Mouse (Mus musculus) ES-CJ7 (cell line): ENCODE results near the gene 1190007I07Rik.
"Not testable (repeated sequence)": the region's sequence is repeated elsewhere in the genome, so short reads cannot be mapped to it uniquely, and the experiment has no call there.

Source experiments
- DNase-seq: peaks from one replicate; pipeline ENCODE4 v3.0.0; 2011; ENCODE audit warnings: low read depth, low spot score

The 1190007I07Rik gene

DNA sequence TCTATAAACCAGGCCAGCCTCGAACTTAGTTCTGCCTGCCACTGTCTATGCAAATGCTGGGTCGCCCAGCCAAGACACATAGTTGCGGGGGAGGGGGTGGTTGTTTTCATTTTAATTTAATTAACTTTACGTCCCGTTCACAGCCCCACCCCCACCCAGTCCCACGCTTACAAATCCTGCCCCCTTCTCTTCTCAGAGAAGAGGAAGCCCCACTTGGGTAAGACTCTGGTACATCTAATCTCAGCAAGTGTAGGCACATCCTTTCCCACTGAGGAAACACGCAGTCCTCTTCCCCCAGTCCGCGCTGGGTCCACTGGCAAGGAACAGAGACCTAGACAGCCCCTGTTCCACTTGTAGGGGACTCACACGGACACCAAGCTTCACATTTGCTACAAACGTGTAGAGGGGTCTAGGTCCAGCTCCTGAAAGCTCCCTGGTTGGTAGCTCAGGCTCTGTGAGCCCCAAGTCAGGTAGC is 6.1 kb upstream of the 1190007I07Rik start:
- DNase-seq, result peak; percentile 65

DNA sequence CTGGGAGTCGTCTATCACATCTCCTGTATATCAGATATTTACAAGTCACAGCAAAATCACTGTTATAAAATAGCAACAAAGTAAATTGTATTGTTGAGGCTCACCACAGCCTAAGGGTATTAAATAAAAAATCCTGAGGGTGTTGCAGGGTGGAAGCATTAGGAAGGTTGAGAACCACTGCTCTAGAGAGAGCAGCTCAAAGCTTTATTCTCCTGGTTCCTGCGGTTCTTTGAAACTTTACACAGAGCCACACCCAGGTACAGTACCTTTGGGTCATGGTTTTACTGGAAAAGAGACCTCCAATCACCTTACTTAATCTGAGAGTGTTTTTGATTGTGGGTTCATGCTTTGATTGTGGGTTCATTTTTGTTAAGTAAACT is 515 bp upstream of the 1190007I07Rik start:
- DNase-seq, result not testable (repeated sequence)

DNA sequence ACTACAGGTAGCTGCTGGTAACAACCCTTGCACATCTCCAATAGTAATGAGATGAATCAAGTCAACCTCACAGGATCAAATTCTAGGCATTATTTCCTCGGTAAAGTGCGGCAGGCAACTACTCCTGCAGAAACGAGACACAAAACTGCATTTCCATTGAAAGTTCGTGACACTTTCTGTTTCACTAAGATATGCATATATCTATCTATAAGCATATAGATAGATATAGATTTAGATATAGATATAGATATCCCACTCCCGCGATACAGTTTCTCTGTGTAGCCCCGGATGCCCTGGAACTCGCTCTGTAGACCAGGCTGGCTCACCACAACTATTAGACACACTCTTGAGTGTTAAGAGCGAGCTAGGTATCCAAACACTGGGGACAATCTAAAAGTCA is 793 bp downstream of the 1190007I07Rik start:
- no peak for DNase-seq

DNA sequence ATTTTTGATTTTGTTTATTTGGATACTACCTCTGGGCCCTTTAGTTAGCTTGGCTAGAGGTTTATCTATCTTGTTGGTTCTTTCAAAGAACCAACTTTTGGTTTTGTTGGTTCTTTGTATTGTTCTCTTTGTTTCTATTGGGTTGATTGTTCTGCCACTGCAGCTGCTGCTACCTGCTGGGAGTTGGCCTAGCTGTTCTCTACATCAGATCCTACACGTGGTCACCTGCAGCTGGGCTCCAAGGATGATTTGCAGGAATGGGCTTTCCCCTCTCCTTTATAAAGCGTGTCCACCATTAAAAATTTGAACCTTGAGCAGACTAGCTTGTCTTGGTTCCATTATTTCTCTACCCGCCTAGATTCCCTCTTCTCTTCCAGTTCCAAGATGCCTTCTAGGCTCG is 28.6 kb downstream of the 1190007I07Rik start:
- DNase-seq, result peak; percentile 78

DNA sequence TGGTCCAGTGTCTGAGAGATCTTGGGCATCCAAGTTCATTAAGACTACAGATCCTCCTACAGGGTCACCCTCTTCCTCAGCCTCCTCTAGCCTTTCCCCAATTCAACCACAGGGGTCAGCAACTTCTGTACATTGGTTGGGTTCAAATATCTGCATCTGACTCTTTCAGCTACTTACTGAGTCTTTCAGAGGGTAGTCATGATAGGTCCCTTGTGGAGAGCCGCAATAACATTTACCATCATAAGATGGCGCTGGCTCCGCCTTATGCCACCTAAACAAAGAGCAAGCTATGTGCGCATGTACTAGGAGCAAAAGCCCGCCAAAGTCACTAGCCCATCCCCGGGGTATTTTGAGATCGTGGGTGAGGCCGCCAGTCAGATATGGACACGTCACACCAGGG is 33.4 kb downstream of the 1190007I07Rik start:
- DNase-seq, result peak; percentile 89

DNA sequence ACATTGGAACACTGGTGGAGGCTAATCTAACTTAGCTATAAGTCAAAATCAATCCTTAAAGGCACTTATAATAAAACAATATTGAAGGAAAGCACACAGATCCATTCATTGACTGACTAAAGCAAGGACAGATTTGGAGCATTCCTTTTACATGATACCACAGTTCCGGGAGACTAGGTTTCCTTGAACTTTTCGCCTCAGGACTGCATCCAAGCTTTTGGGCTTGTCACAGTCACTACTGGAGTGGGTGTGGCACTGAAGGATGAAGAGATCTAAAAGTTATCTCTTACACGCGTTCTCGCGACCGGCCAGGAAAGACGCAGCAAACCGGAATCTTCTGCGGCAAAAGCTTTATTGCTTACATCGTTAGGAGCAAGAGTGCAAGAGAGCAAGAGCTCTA is 51.9 kb downstream of the 1190007I07Rik start:
- DNase-seq, result peak; percentile 6
